Mouse (Mus musculus) CH12.LX (cell line): Measurements from ENCODE around the gene Fuk. TPM values are rescaled to one million over a fixed set of nuclear protein-coding genes. Genes with fewer than 3 reads are reported as not detected.

Experiments
- DNase-seq: peaks from one replicate; pipeline ENCODE4 v3.0.0-alpha.2; 2013; ENCODE audit errors: extremely low read depth
- H3K27ac ChIP-seq: 2 replicates; pipeline ENCODE4 v1.5.1; 2012; ENCODE audit warnings: low read depth, mild to moderate bottlenecking, control low read depth, moderate library complexity; ENCODE audit not compliant: insufficient read depth
- H3K27me3 ChIP-seq: replicated peaks from 2 replicates; pipeline ENCODE3; 2012; ENCODE audit warnings: inconsistent platforms
- H3K36me3 ChIP-seq, 2 experiments: replicated peaks in 1 of 2; 2 replicates each; pipeline versions ENCODE3 to v1.6.1; 2012; ENCODE audit warnings: inconsistent platforms in 1 of 2, low read length in 1 of 2, mild to moderate bottlenecking in 1 of 2, mixed read lengths in 1 of 2, moderate library complexity in 1 of 2; ENCODE audit not compliant: control insufficient read depth in 1 of 2, insufficient read depth in 1 of 2
- H3K4me1 ChIP-seq, 2 experiments: 2 replicates each; pipeline ENCODE4 v1.6.1; 2012; ENCODE audit warnings: inconsistent platforms in 1 of 2, moderate library complexity in 1 of 2; ENCODE audit not compliant: insufficient read depth in 2 of 2, control insufficient read depth in 1 of 2
- H3K4me2 ChIP-seq: 2 replicates; pipeline ENCODE4 v1.6.1; 2012; ENCODE audit warnings: low read depth, mild to moderate bottlenecking, control low read depth; ENCODE audit not compliant: poor library complexity, insufficient read depth, severe bottlenecking
- H3K4me3 ChIP-seq, 3 experiments: fragments of 150-350 bp in 1 of 3; sonication (generic) in 1 of 3; replicated peaks in 1 of 3; 2 replicates each; pipeline versions ENCODE3 to v1.5.1; 2011 to 2012; ENCODE audit warnings: low read depth in 2 of 3, low read length in 2 of 3, mild to moderate bottlenecking in 2 of 3, moderate library complexity in 2 of 3, control low read depth in 1 of 3, improper control_type of control experiment in 1 of 3, inconsistent platforms in 1 of 3, mixed read lengths in 1 of 3; ENCODE audit not compliant: poor library complexity in 1 of 3
- H3K79me2 ChIP-seq: replicated peaks from 2 replicates; pipeline ENCODE4 v1.6.1; 2012; ENCODE audit warnings: mild to moderate bottlenecking, moderate library complexity; ENCODE audit not compliant: control insufficient read depth, poor library complexity, insufficient read depth, severe bottlenecking; ENCODE audit errors: extremely low read depth
- H3K9ac ChIP-seq: 2 replicates; pipeline ENCODE4 v1.6.1; 2012; ENCODE audit warnings: low read depth, mild to moderate bottlenecking, control low read depth, moderate library complexity; ENCODE audit not compliant: insufficient read depth
- H3K9me3 ChIP-seq: replicated peaks from 2 replicates; pipeline ENCODE3; 2012; ENCODE audit warnings: low read length, inconsistent platforms, mixed read lengths
- BHLHE40 ChIP-seq: IDR thresholded peaks from 2 replicates; pipeline ENCODE4 v1.6.1; 2011; ENCODE audit warnings: mild to moderate bottlenecking, low read depth, low read length, improper control_type of control experiment
- CHD2 ChIP-seq: IDR thresholded peaks from 2 replicates; pipeline ENCODE4 v1.6.1; 2011; ENCODE audit warnings: low read length, improper control_type of control experiment
- CTCF ChIP-seq, 2 experiments: IDR thresholded peaks in 1 of 2; conservative IDR thresholded peaks in 1 of 2; 2 replicates each; pipeline ENCODE4 v1.5.1; 2011 to 2012; ENCODE audit warnings: low read depth in 2 of 2, low read length in 2 of 2, improper control_type of control experiment in 1 of 2, inconsistent platforms in 1 of 2, mild to moderate bottlenecking in 1 of 2, moderate library complexity in 1 of 2
- E2F4 ChIP-seq: IDR thresholded peaks from 2 replicates; pipeline ENCODE4 v1.6.1; 2011; ENCODE audit warnings: low read depth, low read length, improper control_type of control experiment; ENCODE audit not compliant: insufficient replicate concordance
- EP300 ChIP-seq: IDR thresholded peaks from 2 replicates; pipeline ENCODE4 v1.6.1; 2011; ENCODE audit warnings: low read length, improper control_type of control experiment
- JUND ChIP-seq: conservative IDR thresholded peaks from 2 replicates; pipeline ENCODE4 v1.6.1; 2011; ENCODE audit warnings: low read depth, low read length, improper control_type of control experiment
- MAZ ChIP-seq: IDR thresholded peaks from 2 replicates; pipeline ENCODE4 v1.6.1; 2012; ENCODE audit warnings: low read depth, mild to moderate bottlenecking, inconsistent platforms, low read length, improper control_type of control experiment, moderate library complexity
- MYC ChIP-seq: IDR thresholded peaks from 2 replicates; pipeline ENCODE4 v1.6.1; 2011; ENCODE audit warnings: low read depth, mild to moderate bottlenecking, improper control_type of control experiment, low read length
- PAX5 ChIP-seq: IDR thresholded peaks from 2 replicates; pipeline ENCODE4 v1.6.1; 2012; ENCODE audit warnings: low read length, inconsistent platforms, mixed read lengths
- POLR2A ChIP-seq: IDR thresholded peaks from 2 replicates; pipeline ENCODE4 v1.6.1; 2011; ENCODE audit warnings: low read depth, mild to moderate bottlenecking, improper control_type of control experiment, low read length
- RCOR1 ChIP-seq: conservative IDR thresholded peaks from 2 replicates; pipeline ENCODE4 v1.6.1; 2012; ENCODE audit warnings: low read depth, mild to moderate bottlenecking, inconsistent platforms, low read length, improper control_type of control experiment
- SIN3A ChIP-seq: IDR thresholded peaks from 2 replicates; pipeline ENCODE4 v1.6.1; 2012; ENCODE audit warnings: low read length, improper control_type of control experiment, inconsistent platforms
- SMC3 ChIP-seq: IDR thresholded peaks from 2 replicates; pipeline ENCODE4 v1.6.1; 2011; ENCODE audit warnings: low read depth, low read length, improper control_type of control experiment
- TBP ChIP-seq: conservative IDR thresholded peaks from 2 replicates; pipeline ENCODE4 v1.6.1; 2011; ENCODE audit warnings: low read depth, low read length, improper control_type of control experiment
- USF1 ChIP-seq: IDR thresholded peaks from 2 replicates; pipeline ENCODE4 v1.6.1; 2014; ENCODE audit warnings: low read depth, mild to moderate bottlenecking, inconsistent platforms, low read length, improper control_type of control experiment
- USF2 ChIP-seq: conservative IDR thresholded peaks from 2 replicates; pipeline ENCODE4 v1.6.1; 2011; ENCODE audit warnings: low read depth, low read length, improper control_type of control experiment
- ZC3H11A ChIP-seq: IDR thresholded peaks from 2 replicates; pipeline ENCODE4 v1.6.1; 2012; ENCODE audit warnings: low read depth, mild to moderate bottlenecking, inconsistent platforms, low read length, improper control_type of control experiment
- ZKSCAN1 ChIP-seq: IDR thresholded peaks from 2 replicates; pipeline ENCODE4 v1.6.1; 2012; ENCODE audit warnings: low read depth, inconsistent platforms, low read length, improper control_type of control experiment, borderline replicate concordance
- ZMIZ1 ChIP-seq: IDR thresholded peaks from 2 replicates; pipeline ENCODE4 v1.6.1; 2012; ENCODE audit warnings: low read depth, mild to moderate bottlenecking, inconsistent platforms, low read length, improper control_type of control experiment
- ZNF384 ChIP-seq: IDR thresholded peaks from 2 replicates; pipeline ENCODE4 v1.6.1; 2012; ENCODE audit warnings: low read depth, low read length, improper control_type of control experiment, inconsistent platforms
- dilution Hi-C: fragments of 300-500 bp; cut with MboI; formaldehyde crosslinking; loops from 2 replicates; pipeline ENCODE4 v1.14.3; 2020; ENCODE audit warnings: low sequenced_read_pairs; ENCODE audit not compliant: extremely low pct_unique_long_range_greater_than_20kb, extremely low pct_ligation_motif_present
- in situ Hi-C: fragments of 300-500 bp; cut with MboI; formaldehyde crosslinking; loops from 3 replicates; pipeline ENCODE4 v1.14.3; 2019; ENCODE audit warnings: low sequenced_read_pairs, low pct_ligation_motif_present, low pct_unique_long_range_greater_than_20kb, mixed read lengths
- polyA plus RNA-seq: library from polyadenylated mRNA; unstranded; fragments of >175 nt; gene quantifications from 2 replicates; pipeline ENCODE4 v1.2.1, GENCODE M21; 2012; ENCODE audit warnings: low read depth; ENCODE audit not compliant: insufficient read length
- total RNA-seq, 2 experiments: library from RNA; depleted of rRNA; stranded (reverse); fragments of 300-350 nt in 1 of 2; fragments of >200 nt in 1 of 2; gene quantifications; 2 replicates each; pipeline ENCODE4 v1.2.3; 2012 to 2014

Gene Fuk
- total and polyA plus RNA-seq, 3 experiments = 6.4 to 14.4 (median 6.8) TPM

- Histone ChIP-seq H3K36me3 (peaks cover 11 to 65% of the 10 kb centered on the region in 2 experiments), H3K9me3 (peaks cover 5% of the 10 kb centered on the region), H3K4me1 (peaks cover 26 to 84% of the 10 kb centered on the region in 2 experiments), H3K27ac (no peak overlapping the region), H3K9ac (0 out of 2 replicates have a peak overlapping the region, but pooled peaks have one; percentile 18), H3K79me2 (peaks cover 63% of the 10 kb centered on the region), H3K4me2 (no peak overlapping the region; the same call in 1 of the 2 replicates), H3K27me3 (no peaks in the 10 kb centered on the region), H3K4me3 (no peak overlapping the region)
- dilution Hi-C loops = no loop called here
- no peak for DNase-seq
- no peak for TF ChIP-seq POLR2A
- TF ChIP-seq ZKSCAN1 = no peak
- TF ChIP-seq EP300 = no peak
- TF ChIP-seq TBP = no peak
- TF ChIP-seq JUND = no peak
- no peak for TF ChIP-seq E2F4
- TF ChIP-seq PAX5 = no peak
- no peak for TF ChIP-seq ZC3H11A
- no peak for TF ChIP-seq MYC
- no peak for TF ChIP-seq ZNF384
- TF ChIP-seq BHLHE40 = no peak
- no peak for TF ChIP-seq SIN3A
- TF ChIP-seq MAZ = no peak
- no peak for TF ChIP-seq USF2
- TF ChIP-seq USF1 = no peak
- TF ChIP-seq RCOR1 = no peak
- in situ Hi-C loops = no loop called here
These were observed 33.9 kb upstream of the Fuk start for GRCm38 (mm10) chr8:110936217-110936616.

- Histone ChIP-seq H3K4me1 (peaks cover 14 to 76% of the 10 kb centered on the region in 2 experiments; a peak in 3 of 4 replicates), H3K9ac (no peak overlapping the region), H3K27me3 (no peaks in the 10 kb centered on the region), H3K27ac (no peak overlapping the region), H3K36me3 (peaks cover 11 to 61% of the 10 kb centered on the region in 2 experiments), H3K4me2 (no peak overlapping the region), H3K9me3 (peaks cover 5% of the 10 kb centered on the region), H3K79me2 (peaks cover 53% of the 10 kb centered on the region), H3K4me3 (no peak overlapping the region)
- dilution Hi-C loops (no loop called here), in situ Hi-C loops (no loop called here)
- DNase-seq = no peak
- TF ChIP-seq ZMIZ1 (no peak), SMC3 (no peak), CHD2 (no peak), ZC3H11A (no peak), MYC (no peak), SIN3A (no peak), CTCF (conservative IDR thresholded peaks at IDR 0.05 in 1 of 2, IDR thresholded peaks at IDR 0.05 in 1 of 2; ENCODE audit: low read depth in 2 of 2, low read length in 2 of 2) (no peak)
These were observed 31.0 kb upstream of the Fuk start for GRCm38 (mm10) chr8:110933272-110933671.
